Mouse (Mus musculus): ENCODE measurements around the gene Stum.
"Not testable (repeated sequence)": the region's sequence is repeated elsewhere in the genome, so short reads cannot be mapped to it uniquely, and the experiment has no call there.

Gene Stum

GRCm38 (mm10) chr1:180405576-180406335, 77.5 kb downstream of the Stum start:
- DNase-seq (ENCODE audit: low spot score in 2 of 2) = no peak

GRCm38 (mm10) chr1:180404706-180405105, 78.6 kb downstream of the Stum start:
- DNase-seq (ENCODE audit: low spot score in 2 of 2) = no peak

GRCm38 (mm10) chr1:180403694-180404606, 79.4 kb downstream of the Stum start:
- no peak for DNase-seq (ENCODE audit: low spot score in 2 of 2)

- DNase-seq (ENCODE audit: low spot score in 2 of 2) = no peak
Observed at GRCm38 (mm10) chr1:180403357-180403693, 80.0 kb downstream of the Stum start.

- DNase-seq (ENCODE audit: low spot score in 2 of 2) = no peak
Observed at GRCm38 (mm10) chr1:180402481-180403081, 80.7 kb downstream of the Stum start.

- no peak for DNase-seq (ENCODE audit: low spot score in 2 of 2)
Observed at GRCm38 (mm10) chr1:180401725-180402124, 81.6 kb downstream of the Stum start.

- no peak for DNase-seq (ENCODE audit: low spot score in 2 of 2)
Observed at GRCm38 (mm10) chr1:180400691-180401455, 82.4 kb downstream of the Stum start.

- no peak for DNase-seq (ENCODE audit: low spot score in 2 of 2)
Observed at GRCm38 (mm10) chr1:180398446-180398845, 84.9 kb downstream of the Stum start.

- DNase-seq (ENCODE audit: low spot score in 2 of 2) = no peak
Observed at GRCm38 (mm10) chr1:180397734-180398133, 85.6 kb downstream of the Stum start.

GRCm38 (mm10) chr1:180393873-180394272, 89.4 kb downstream of the Stum start:
- DNase-seq (ENCODE audit: low spot score in 2 of 2) = no peak

- DNase-seq (ENCODE audit: low spot score in 2 of 2) = no peak
Observed at GRCm38 (mm10) chr1:180393017-180393797, 90.1 kb downstream of the Stum start.

GRCm38 (mm10) chr1:180392137-180392798, 91.0 kb downstream of the Stum start:
- no peak for DNase-seq (ENCODE audit: low spot score in 2 of 2)

GRCm38 (mm10) chr1:180391575-180391945, 91.7 kb downstream of the Stum start:
- no peak for DNase-seq (ENCODE audit: low spot score in 2 of 2)

GRCm38 (mm10) chr1:180390746-180391574, 92.3 kb downstream of the Stum start:
- no peak for DNase-seq (ENCODE audit: low spot score in 2 of 2)

GRCm38 (mm10) chr1:180390321-180390731, 93.0 kb downstream of the Stum start:
- no peak for DNase-seq (ENCODE audit: low spot score in 2 of 2)

GRCm38 (mm10) chr1:180389213-180389760, 94.0 kb downstream of the Stum start:
- DNase-seq (ENCODE audit: low spot score in 2 of 2) = not testable (repeated sequence)

- no peak for DNase-seq (ENCODE audit: low spot score in 2 of 2)
Observed at GRCm38 (mm10) chr1:180388481-180388880, 94.8 kb downstream of the Stum start.

GRCm38 (mm10) chr1:180387750-180388480, 95.4 kb downstream of the Stum start:
- no peak for DNase-seq (ENCODE audit: low spot score in 2 of 2)

Data from frontal cortex, postnatal 25 days (tissue).